In the genomic region with DNA sequence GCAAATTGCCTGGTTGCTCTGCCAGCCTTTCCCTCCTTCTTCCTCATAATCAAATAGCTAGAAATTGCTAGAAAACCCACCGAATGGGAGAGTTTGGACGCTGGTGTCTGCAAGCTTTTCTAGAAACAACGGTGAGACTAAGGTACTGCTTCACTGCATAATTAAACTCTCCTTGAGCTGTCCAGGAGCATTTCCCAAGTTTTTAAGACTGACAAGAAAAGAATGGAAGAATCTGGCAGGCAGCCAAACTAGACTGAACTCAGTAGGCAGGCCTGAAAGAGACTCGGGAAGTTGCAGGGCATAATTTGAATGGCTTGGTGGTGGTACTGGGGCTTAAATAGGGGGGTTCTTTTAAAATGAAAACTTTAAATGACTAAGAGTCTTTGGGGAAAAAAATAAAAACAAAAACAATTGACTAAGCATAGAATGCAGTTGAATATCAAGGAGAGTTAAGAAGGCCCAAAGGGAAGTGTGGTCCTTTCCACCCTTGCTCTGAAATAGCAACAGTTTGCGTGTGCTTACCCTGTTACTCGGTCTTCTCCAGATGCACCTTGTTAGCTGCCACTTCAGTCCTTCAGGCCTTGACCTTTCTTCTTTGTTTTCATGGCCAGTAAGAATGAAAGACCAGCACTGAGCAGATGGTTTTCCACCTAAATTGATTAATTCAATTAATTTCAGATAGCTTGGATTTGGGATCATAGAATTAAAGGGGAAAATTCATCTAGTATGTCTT, we compare ENCODE assay signal across 7 mouse cellular contexts. TPM values are rescaled to one million over a fixed set of nuclear protein-coding genes. Genes with fewer than 3 reads are reported as not detected.
DNase-seq lines count a peak whose midpoint lies in the region; ATAC-seq lines count a peak whose summit lies in the region.

No protein-coding gene starts in this region.

- peak overlapping the region; percentile 95 for H3K4me2 ChIP-seq in neural tube, embryonic 12.5 days (replicated peaks)

- WGBS in forebrain, embryonic 10.5 days = 32% methylated on average over 6 of the region's 6 CpGs
- WGBS in hindbrain, embryonic 10.5 days = 44% methylated on average over 6 of the region's 6 CpGs
- WGBS in neural tube, embryonic 12.5 days = 38% methylated on average over 6 of the region's 6 CpGs

- no peaks in the 10 kb centered on the region for H3K36me3 ChIP-seq in forebrain, embryonic 10.5 days (replicated peaks)
- H3K36me3 ChIP-seq in hindbrain, embryonic 10.5 days = no peaks in the 10 kb centered on the region
- H3K36me3 ChIP-seq in neural tube, embryonic 12.5 days = no peaks in the 10 kb centered on the region

- DNase-seq in urinary bladder, postnatal 14 days (ENCODE audit: low spot score) = peak; percentile 18
- DNase-seq in urinary bladder, postnatal 36 days (ENCODE audit: low spot score in 2 of 2) = no peak
- DNase-seq in forebrain, embryonic 10.5 days (ENCODE audit: extremely low spot score, low spot score) = peak; percentile 25
- peak; percentile 10 for DNase-seq in hindbrain, embryonic 10.5 days (ENCODE audit: low spot score)
- peak; percentile 33 to 42 for DNase-seq in left cerebral cortex, postnatal 25 days (ENCODE audit: low spot score in 2 of 2)

- ATAC-seq in neural tube, embryonic 12.5 days (ENCODE audit: low FRiP score, low read depth) = no peak
- ATAC-seq in CD4-positive, CD25-positive, alpha-beta regulatory T cell, adult 4 months = no peak

- no peaks in the 10 kb centered on the region for H3K9me3 ChIP-seq in forebrain, embryonic 10.5 days
- H3K9me3 ChIP-seq in hindbrain, embryonic 10.5 days = no peaks in the 10 kb centered on the region
- no peaks in the 10 kb centered on the region for H3K9me3 ChIP-seq in neural tube, embryonic 12.5 days

- no peak overlapping the region for H3K9ac ChIP-seq in neural tube, embryonic 12.5 days

- H3K4me1 ChIP-seq in forebrain, embryonic 10.5 days = peaks cover 41% of the 10 kb centered on the region
- peaks cover 27% of the 10 kb centered on the region for H3K4me1 ChIP-seq in hindbrain, embryonic 10.5 days (replicated peaks)
- peaks cover 13% of the 10 kb centered on the region; the same call in 1 of the 2 replicates for H3K4me1 ChIP-seq in neural tube, embryonic 12.5 days

- intact Hi-C loops in left cerebral cortex, postnatal 25 days (cut with DNase I) = loop anchor here (5.0 kb wide), 1 partner anchor 189 kb away; no protein-coding TSS in a partner anchor

- no peaks in the 10 kb centered on the region for H3K27me3 ChIP-seq in forebrain, embryonic 10.5 days (ENCODE audit: poor library complexity, severe bottlenecking)
- no peaks in the 10 kb centered on the region for H3K27me3 ChIP-seq in hindbrain, embryonic 10.5 days (ENCODE audit: insufficient read depth, poor library complexity, severe bottlenecking)
- no peaks in the 10 kb centered on the region for H3K27me3 ChIP-seq in neural tube, embryonic 12.5 days (replicated peaks)

- peak overlapping the region; percentile 94 for H3K27ac ChIP-seq in forebrain, embryonic 10.5 days
- H3K27ac ChIP-seq in hindbrain, embryonic 10.5 days = peak overlapping the region; percentile 53; the same call in 1 of the 2 replicates
- no peak overlapping the region for H3K27ac ChIP-seq in neural tube, embryonic 12.5 days

- H3K4me3 ChIP-seq in forebrain, embryonic 10.5 days = peak overlapping the region; percentile 79
- H3K4me3 ChIP-seq in hindbrain, embryonic 10.5 days = peak overlapping the region; percentile 83
- H3K4me3 ChIP-seq in neural tube, embryonic 12.5 days = no peak overlapping the region

RNA-seq across cellular contexts. Expression of gene Gulp1, which starts 2.0 kb away (rescaled TPM):
- 22.7 and 24.1 TPM in 2 replicates for polyA plus RNA-seq in forebrain, embryonic 10.5 days (2016; fragmentation: Nextera tagmentation; extraction: Ambion mirVana)
- polyA plus RNA-seq in hindbrain, embryonic 10.5 days (2016; fragmentation: Nextera tagmentation; extraction: Ambion mirVana) = 15.8 and 21.2 TPM in 2 replicates
- 1 to 10 TPM; 4.5 to 6.3 TPM for total RNA-seq in left cerebral cortex, postnatal 25 days (2021)
- polyA plus RNA-seq in neural tube, embryonic 12.5 days (2016; fragmentation: Nextera tagmentation; extraction: Ambion mirVana) = 15.0 and 17.9 TPM in 2 replicates
- polyA plus RNA-seq in CD4-positive, CD25-positive, alpha-beta regulatory T cell, adult 4 months (2017; shearing (Covaris generic)) = not detected

Comparison
In these comparisons a context has a peak if more than half of its experiments do, and no peak if none do; other contexts are left out.
1. DNase-seq: peak in urinary bladder, postnatal 14 days (single experiment), forebrain, embryonic 10.5 days (single experiment), hindbrain, embryonic 10.5 days (single experiment) and left cerebral cortex, postnatal 25 days (2 of 2); none in urinary bladder, postnatal 36 days (0 of 2).
2. RNA of gene Gulp1, which starts 2.0 kb away (polyA plus RNA-seq): 22.7 to 24.1 TPM in forebrain, embryonic 10.5 days, 15.0 to 17.9 TPM in neural tube, embryonic 12.5 days and 15.8 to 21.2 TPM in hindbrain, embryonic 10.5 days; not detected in CD4-positive, CD25-positive, alpha-beta regulatory T cell, adult 4 months; every median in the first group is over 10 times any median in the second.